Mouse (Mus musculus): ENCODE data around the gene Tspan18. TPM values are rescaled to one million over a fixed set of nuclear protein-coding genes. Genes with fewer than 3 reads are reported as not detected.
A peak's percentile ranks its signal among the peaks of the same experiment; 100 is the strongest.

The Tspan18 gene
- polyA plus RNA-seq, 1 experiment from 2014 or later = 41.8 TPM

DNA sequence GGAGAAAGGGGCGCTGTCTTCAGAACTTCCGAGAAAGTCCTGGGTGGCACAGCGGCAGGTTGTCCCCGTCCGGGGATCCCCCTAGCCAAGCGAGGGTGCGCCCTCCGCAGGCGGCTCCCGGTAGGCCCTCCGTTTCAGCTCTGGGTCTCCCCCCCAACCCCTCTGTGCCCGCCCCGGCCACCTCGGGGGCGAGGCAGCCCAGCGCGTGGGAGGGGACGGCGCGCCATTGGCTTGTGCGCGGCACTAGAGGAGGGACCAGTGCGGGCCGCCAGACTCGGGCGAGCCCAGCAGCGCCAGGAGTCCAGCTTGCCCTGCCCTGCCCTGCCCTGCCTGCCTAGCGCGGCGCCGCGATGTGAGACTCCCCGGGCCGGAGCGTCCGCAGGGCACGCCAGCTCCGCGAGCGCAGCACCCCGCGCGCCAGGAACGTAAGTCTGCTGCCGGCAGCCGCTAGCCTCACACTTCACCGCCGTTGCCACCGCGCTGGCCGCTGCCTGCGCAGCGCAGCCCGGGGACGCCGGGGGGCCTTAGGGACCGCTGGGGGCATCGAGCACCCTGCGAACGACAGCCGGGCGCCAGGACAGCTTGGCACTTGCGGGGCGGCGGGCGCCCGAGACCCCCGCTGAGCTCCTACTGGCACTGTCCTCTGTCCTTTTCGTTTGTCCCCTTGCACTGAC lies 146.8 kb downstream of the Tspan18 start, which contains the start of gene Trp53i11:
Gene Trp53i11, plus strand, starts transcription at position 226 of the 674 bp plus-strand sequence.
- Histone ChIP-seq H3K4me1 (replicated peaks) (peaks cover 64% of the 10 kb centered on the region), H3K27ac (replicated peaks) (peak within 1 kb of the TSS; percentile 96), H3K9me3 (no peaks in the 10 kb centered on the region), H3K36me3 (no peaks in the 10 kb centered on the region), H3K27me3 (peaks cover 4% of the 10 kb centered on the region; the same call in 1 of the 2 replicates), H3K9ac (peak within 1 kb of the TSS; percentile 99), H3K4me3 (peak within 1 kb of the TSS; percentile 93), H3K4me2 (peak within 1 kb of the TSS; percentile 71)
- under 1% methylated on average over 69 of the region's 69 CpGs for WGBS
- peak; percentile 81 for ATAC-seq (ENCODE audit: low read depth)

- Histone ChIP-seq H3K36me3 (no peaks in the 10 kb centered on the region), H3K9me3 (no peaks in the 10 kb centered on the region), H3K4me2 (no peak overlapping the region), H3K27ac (replicated peaks) (no peak overlapping the region), H3K9ac (no peak overlapping the region), H3K4me3 (no peak overlapping the region), H3K4me1 (replicated peaks) (peaks cover 53% of the 10 kb centered on the region), H3K27me3 (peaks cover 4% of the 10 kb centered on the region; the same call in 1 of the 2 replicates)
- no peak for ATAC-seq (ENCODE audit: low read depth)
- WGBS = 61% methylated on average over 7 of the region's 11 CpGs
These were observed 151.4 kb downstream of the Tspan18 start for GRCm38 (mm10) chr2:93182859-93183258.

GRCm38 (mm10) chr2:93180077-93180844 lies 154.0 kb downstream of the Tspan18 start:
- Histone ChIP-seq H3K4me3 (peak overlapping the region; percentile 31), H3K27ac (replicated peaks) (peak overlapping the region; percentile 88), H3K27me3 (0 out of 2 replicates have a peak, but pooled peaks cover 3% of the 10 kb centered on the region), H3K9me3 (no peaks in the 10 kb centered on the region), H3K4me1 (replicated peaks) (peaks cover 72% of the 10 kb centered on the region), H3K36me3 (no peaks in the 10 kb centered on the region), H3K4me2 (peak overlapping the region; percentile 59), H3K9ac (peak overlapping the region; percentile 70)
- WGBS = 1% methylated on average over 41 of the region's 41 CpGs
- peak; percentile 20; the same call in 1 of the 2 replicates for ATAC-seq (ENCODE audit: low read depth)

- no peak overlapping the region for H3K4me3 ChIP-seq
- H3K4me1 ChIP-seq (replicated peaks) = peaks cover 78% of the 10 kb centered on the region
- H3K4me2 ChIP-seq = peak overlapping the region; percentile 59
- H3K9me3 ChIP-seq = no peaks in the 10 kb centered on the region
- 52% methylated on average over 5 of the region's 5 CpGs for WGBS
- peak overlapping the region; percentile 88 for H3K27ac ChIP-seq (replicated peaks)
- no peaks in the 10 kb centered on the region for H3K36me3 ChIP-seq
- ATAC-seq (ENCODE audit: low read depth) = no peak
- peak overlapping the region; percentile 70 for H3K9ac ChIP-seq
- no peaks in the 10 kb centered on the region for H3K27me3 ChIP-seq
These were observed 154.7 kb downstream of the Tspan18 start for GRCm38 (mm10) chr2:93179603-93180002.

- Histone ChIP-seq H3K4me1 (replicated peaks) (peaks cover 80% of the 10 kb centered on the region), H3K36me3 (no peaks in the 10 kb centered on the region), H3K9ac (no peak overlapping the region), H3K4me2 (no peak overlapping the region), H3K9me3 (no peaks in the 10 kb centered on the region), H3K27ac (replicated peaks) (peak overlapping the region; percentile 88), H3K4me3 (no peak overlapping the region), H3K27me3 (no peaks in the 10 kb centered on the region)
- no peak for ATAC-seq (ENCODE audit: low read depth)
- whole genome bisulfite sequencing = 67% methylated on average over 4 of the region's 4 CpGs
These were observed 156.0 kb downstream of the Tspan18 start for GRCm38 (mm10) chr2:93178313-93178677.

DNA sequence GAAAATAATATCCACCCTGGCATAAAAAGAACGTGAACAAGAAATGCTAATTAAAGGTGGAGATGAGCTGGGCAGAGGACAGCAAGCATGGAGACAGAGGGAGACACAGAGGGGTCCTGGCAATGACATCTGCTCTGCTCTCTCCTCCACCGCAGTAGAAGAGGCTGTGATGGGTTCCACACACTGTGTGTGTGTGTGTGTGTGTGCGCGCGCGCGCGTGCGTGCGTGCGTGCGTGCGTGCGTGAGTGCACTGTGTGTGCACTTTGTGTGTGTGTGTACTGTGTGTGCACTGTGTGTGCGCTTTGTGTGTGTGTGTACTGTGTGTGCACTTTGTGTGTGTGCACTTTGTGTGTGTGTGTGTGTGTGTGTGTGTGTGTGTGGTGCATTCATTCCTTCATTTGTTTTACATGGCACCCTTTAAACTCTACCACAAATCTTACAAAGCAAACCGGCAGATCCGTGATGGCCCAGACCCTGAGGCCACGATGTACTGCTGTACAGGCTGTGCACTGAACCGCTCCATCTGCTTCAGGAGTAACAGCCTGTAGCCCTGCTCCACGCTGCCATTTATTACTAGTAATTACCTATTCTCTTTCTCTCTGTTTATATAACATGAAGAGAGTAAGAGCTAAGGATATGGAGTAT lies 156.5 kb downstream of the Tspan18 start:
- Histone ChIP-seq H3K9ac (no peak overlapping the region), H3K36me3 (no peaks in the 10 kb centered on the region), H3K9me3 (no peaks in the 10 kb centered on the region), H3K27me3 (no peaks in the 10 kb centered on the region), H3K4me2 (no peak overlapping the region), H3K27ac (replicated peaks) (peak overlapping the region; percentile 88), H3K4me1 (replicated peaks) (peaks cover 80% of the 10 kb centered on the region), H3K4me3 (no peak overlapping the region)
- peak; percentile 34; the same call in 1 of the 2 replicates for ATAC-seq (ENCODE audit: low read depth)
- 58% methylated on average over 20 of the region's 20 CpGs for WGBS

DNA sequence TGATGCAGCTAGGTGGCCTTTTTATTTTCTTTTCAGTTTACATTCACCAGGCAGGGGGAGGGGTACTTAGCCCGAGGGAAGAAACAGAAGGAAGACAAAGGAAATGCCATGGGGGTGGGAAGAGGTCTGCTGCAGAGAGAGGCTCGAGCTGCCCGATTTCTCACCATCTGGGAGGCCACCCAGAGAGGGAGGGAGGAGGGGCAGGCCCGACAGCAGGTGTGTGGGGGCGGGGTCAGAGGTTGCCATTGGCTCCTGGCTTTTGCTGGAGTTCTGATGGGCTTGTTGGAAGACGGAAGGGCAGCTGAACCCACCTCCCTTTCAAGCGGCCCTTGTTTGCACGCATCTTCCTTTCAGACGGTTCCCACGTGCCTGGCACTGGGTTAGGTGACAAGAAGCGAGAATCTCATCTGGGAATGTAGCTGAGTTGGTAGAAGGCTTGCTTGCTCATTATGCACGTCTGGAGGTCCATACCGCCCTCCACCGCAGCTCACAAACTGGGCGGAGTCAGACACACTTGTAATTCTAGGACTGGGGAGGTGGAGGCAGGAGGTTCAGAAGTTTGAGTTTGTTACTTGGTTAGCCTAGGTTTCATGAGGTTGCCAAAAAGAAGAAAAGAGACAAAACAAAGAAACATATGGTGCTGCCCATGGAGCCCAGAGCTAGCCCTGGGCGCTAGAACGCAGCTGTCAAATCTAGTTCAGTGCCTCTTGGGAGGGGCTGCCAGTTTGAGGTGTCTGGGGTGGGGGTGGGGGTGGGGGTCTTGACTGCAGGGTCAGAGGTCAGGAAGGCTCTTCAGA lies 157.2 kb downstream of the Tspan18 start:
- H3K4me3 ChIP-seq = no peak overlapping the region

DNA sequence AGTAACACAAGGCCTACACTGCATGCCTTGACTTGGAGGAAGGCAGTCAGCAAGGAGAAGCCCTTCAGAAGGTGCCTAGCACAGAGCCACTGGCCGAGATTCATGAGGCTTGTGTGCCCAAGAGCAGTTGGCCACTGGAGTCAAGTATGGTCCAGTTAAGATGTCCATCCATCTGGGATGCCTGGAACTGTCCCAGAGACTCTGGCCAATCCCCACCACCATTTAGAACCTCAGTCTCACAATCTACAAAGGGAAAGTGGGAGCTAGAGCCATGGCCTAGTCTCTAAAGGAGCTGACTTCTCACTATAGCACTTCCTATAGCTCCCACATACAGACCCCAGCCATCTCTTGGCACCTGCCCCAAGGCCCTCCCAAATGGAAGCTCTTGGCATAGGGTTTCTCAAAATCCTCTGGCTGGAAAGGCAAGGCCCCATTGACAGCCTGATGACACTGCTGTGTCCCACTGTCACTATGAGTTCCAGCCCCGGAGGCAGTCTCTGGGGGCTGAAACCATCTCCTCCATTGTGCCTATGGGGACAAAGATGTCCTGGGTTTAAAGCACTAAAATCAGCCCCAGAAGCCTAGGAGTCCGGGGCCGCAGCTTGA lies 158.0 kb downstream of the Tspan18 start:
- peak; percentile 13; the same call in 1 of the 2 replicates for ATAC-seq (ENCODE audit: low read depth)
- Histone ChIP-seq H3K4me1 (replicated peaks) (peaks cover 90% of the 10 kb centered on the region), H3K36me3 (no peaks in the 10 kb centered on the region), H3K9ac (peak overlapping the region; percentile 55; the same call in 1 of the 2 replicates), H3K4me3 (no peak overlapping the region), H3K4me2 (peak overlapping the region; percentile 33), H3K9me3 (no peaks in the 10 kb centered on the region), H3K27ac (replicated peaks) (peak overlapping the region; percentile 88), H3K27me3 (no peaks in the 10 kb centered on the region)
- WGBS = 14% methylated on average over 4 of the region's 4 CpGs

More for the DNA sequence above, 157.2 kb downstream of the Tspan18 start:
- Histone ChIP-seq H3K4me2 (peak overlapping the region; percentile 33), H3K36me3 (no peaks in the 10 kb centered on the region), H3K27me3 (no peaks in the 10 kb centered on the region), H3K27ac (replicated peaks) (peak overlapping the region; percentile 88), H3K9ac (peak overlapping the region; percentile 55), H3K4me1 (replicated peaks) (peaks cover 83% of the 10 kb centered on the region), H3K9me3 (no peaks in the 10 kb centered on the region)
- WGBS = 1% methylated on average over 17 of the region's 17 CpGs
- ATAC-seq (ENCODE audit: low read depth) = peak; percentile 44; the same call in 1 of the 2 replicates

DNA sequence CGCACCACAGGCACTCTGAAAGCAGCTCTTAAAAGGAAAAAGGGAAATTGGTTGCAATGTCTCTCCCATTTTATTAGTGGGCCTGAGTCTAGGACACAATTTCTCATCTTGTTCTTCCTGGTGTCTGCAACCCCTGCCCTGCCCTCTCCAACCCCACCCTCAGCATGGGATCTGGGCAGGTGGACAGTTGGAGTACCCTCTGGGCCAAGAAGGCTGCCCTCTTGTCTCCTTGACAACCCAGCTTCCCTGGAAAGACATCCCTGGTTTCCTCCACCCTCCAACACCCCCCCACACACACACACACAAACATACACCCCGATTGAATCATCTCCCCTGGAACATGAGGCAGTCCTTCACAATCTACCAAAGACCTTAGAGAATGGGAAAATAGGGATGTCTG lies 158.6 kb downstream of the Tspan18 start:
- Histone ChIP-seq H3K4me2 (no peak overlapping the region), H3K4me3 (no peak overlapping the region), H3K9me3 (no peaks in the 10 kb centered on the region), H3K4me1 (replicated peaks) (peaks cover 96% of the 10 kb centered on the region), H3K27me3 (no peaks in the 10 kb centered on the region), H3K9ac (0 out of 2 replicates have a peak overlapping the region, but pooled peaks have one; percentile 8), H3K36me3 (no peaks in the 10 kb centered on the region), H3K27ac (replicated peaks) (peak overlapping the region; percentile 88)
- 47% methylated on average over 2 of the region's 2 CpGs for WGBS
- no peak for ATAC-seq (ENCODE audit: low read depth)

- no peak overlapping the region for H3K4me3 ChIP-seq
- H3K36me3 ChIP-seq = no peaks in the 10 kb centered on the region
- H3K9me3 ChIP-seq = no peaks in the 10 kb centered on the region
- H3K4me1 ChIP-seq (replicated peaks) = peaks cover 96% of the 10 kb centered on the region
- WGBS = 11% methylated on average over 5 of the region's 5 CpGs
- H3K4me2 ChIP-seq = no peak overlapping the region
- H3K9ac ChIP-seq = 0 out of 2 replicates have a peak overlapping the region, but pooled peaks have one; percentile 8
- no peak for ATAC-seq (ENCODE audit: low read depth)
- peak overlapping the region; percentile 88 for H3K27ac ChIP-seq (replicated peaks)
- no peaks in the 10 kb centered on the region for H3K27me3 ChIP-seq
These were observed 159.0 kb downstream of the Tspan18 start for GRCm38 (mm10) chr2:93175278-93175677.

DNA sequence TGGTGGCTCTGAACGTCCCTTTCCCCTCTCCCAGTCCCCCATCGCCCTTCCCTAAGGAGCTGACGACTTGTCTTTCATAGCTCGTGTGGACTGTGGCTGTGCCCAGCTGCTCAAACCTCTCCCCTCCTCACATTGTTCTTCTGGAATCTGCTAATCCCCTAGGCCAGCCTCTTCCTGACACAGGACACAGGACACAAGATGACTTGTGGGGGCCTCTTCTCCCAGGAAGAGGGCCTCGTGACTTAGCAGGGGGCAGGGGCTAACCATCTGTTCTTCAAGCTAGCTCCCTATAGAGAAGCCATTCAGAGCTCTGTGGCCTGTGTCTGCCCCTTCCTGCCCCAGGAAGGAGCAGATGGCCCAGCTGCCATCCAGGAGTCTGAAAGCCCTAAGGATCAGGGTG lies 160.1 kb downstream of the Tspan18 start:
- no peak for ATAC-seq (ENCODE audit: low read depth)
- Histone ChIP-seq H3K4me1 (replicated peaks) (peaks cover 88% of the 10 kb centered on the region), H3K27ac (replicated peaks) (peak overlapping the region; percentile 88), H3K9me3 (no peaks in the 10 kb centered on the region), H3K4me2 (no peak overlapping the region), H3K4me3 (no peak overlapping the region), H3K27me3 (no peaks in the 10 kb centered on the region), H3K9ac (no peak overlapping the region), H3K36me3 (no peaks in the 10 kb centered on the region)
- 5% methylated on average over 5 of the region's 5 CpGs for WGBS

Measured in neural tube, embryonic 13.5 days (tissue).